Mouse (Mus musculus) spleen, adult 2 months (tissue): ENCODE data around the gene Cracr2b.

Source experiments
- CTCF ChIP-seq: fragments of 200-500 bp; IDR thresholded peaks from 2 replicates; pipeline ENCODE4 v1.5.1; 2011; ENCODE audit warnings: mild to moderate bottlenecking, inconsistent platforms; ENCODE audit not compliant: insufficient read depth, insufficient read length, insufficient replicate concordance; ENCODE audit errors: extremely low read depth
- POLR2A ChIP-seq: fragments of 200-500 bp; IDR thresholded peaks from 2 replicates; pipeline ENCODE4 v1.6.1; 2011; ENCODE audit warnings: low read depth, low read length, inconsistent platforms

- TF ChIP-seq POLR2A (no peak), CTCF (no peak)
These were observed 44.6 kb upstream of the Cracr2b start for GRCm38 (mm10) chr7:141416144-141416841.
